Mouse (Mus musculus) forebrain, embryonic 15.5 days (tissue): ENCODE data around the gene Zranb1. TPM values are rescaled to one million over a fixed set of nuclear protein-coding genes. Genes with fewer than 3 reads are reported as not detected.

Experiments used
- ATAC-seq: fragments of 200-750 bp; cut with Nextera tagmentation; replicated peaks from 2 replicates; pipeline ENCODE4 v1.8.0; 2017; ENCODE audit warnings: mild to moderate bottlenecking, moderate TSS enrichment, moderate library complexity
- H3K27ac ChIP-seq: fragments of 300-500 bp; sonication (generic); replicated peaks from 2 replicates; pipeline ENCODE4 v1.5.1; 2015; ENCODE audit warnings: mild to moderate bottlenecking, inconsistent platforms
- H3K27me3 ChIP-seq: fragments of 300-500 bp; sonication (generic); 2 replicates; pipeline ENCODE4 v1.6.1; 2015; ENCODE audit warnings: inconsistent platforms
- H3K36me3 ChIP-seq: fragments of 300-500 bp; sonication (generic); 2 replicates; pipeline ENCODE4 v1.6.1; 2015; ENCODE audit warnings: mild to moderate bottlenecking, inconsistent platforms
- H3K4me1 ChIP-seq: fragments of 300-500 bp; sonication (generic); 2 replicates; pipeline ENCODE4 v1.6.1; 2015; ENCODE audit warnings: inconsistent platforms
- H3K4me2 ChIP-seq: fragments of 300-500 bp; sonication (generic); replicated peaks from 2 replicates; pipeline ENCODE4 v1.6.1; 2015; ENCODE audit warnings: mild to moderate bottlenecking, inconsistent platforms
- H3K4me3 ChIP-seq: fragments of 300-500 bp; sonication (generic); 2 replicates; pipeline ENCODE4 v1.5.1; 2015; ENCODE audit warnings: mild to moderate bottlenecking, inconsistent platforms
- H3K9ac ChIP-seq: fragments of 300-500 bp; sonication (generic); replicated peaks from 2 replicates; pipeline ENCODE4 v1.6.1; 2015; ENCODE audit warnings: mild to moderate bottlenecking, inconsistent platforms
- H3K9me3 ChIP-seq: fragments of 300-500 bp; sonication (generic); 2 replicates; pipeline ENCODE4 v1.6.1; 2016; ENCODE audit warnings: inconsistent platforms
- WGBS: fragments of 180-500 bp; shearing (Covaris S2); methylation state at CpG from one replicate; pipeline ENCODE4 v1.1.7; 2015; ENCODE audit warnings: mixed read lengths; 5-methylcytosine and 5-hydroxymethylcytosine counted together
- polyA plus RNA-seq: library from polyadenylated mRNA; unstranded; fragments of >200 nt; fragmentation: Nextera tagmentation; extraction: Ambion mirVana; gene quantifications from 2 replicates; pipeline ENCODE4 v1.2.1, GENCODE M21; 2015

Zranb1 gene
- polyA plus RNA-seq, 1 experiment from 2014 or later: 25.5 TPM

- 96% methylated on average over 4 of the region's 4 CpGs for WGBS
- Histone ChIP-seq H3K4me3 (no peak overlapping the region), H3K4me2 (no peak overlapping the region), H3K27ac (no peak overlapping the region), H3K4me1 (peaks cover 18% of the 10 kb centered on the region), H3K27me3 (no peaks in the 10 kb centered on the region), H3K36me3 (no peaks in the 10 kb centered on the region), H3K9me3 (no peaks in the 10 kb centered on the region), H3K9ac (no peak overlapping the region)
- ATAC-seq: no peak
These were observed 97.0 kb downstream of the Zranb1 start for GRCm38 (mm10) chr7:133027930-133028329.

DNA sequence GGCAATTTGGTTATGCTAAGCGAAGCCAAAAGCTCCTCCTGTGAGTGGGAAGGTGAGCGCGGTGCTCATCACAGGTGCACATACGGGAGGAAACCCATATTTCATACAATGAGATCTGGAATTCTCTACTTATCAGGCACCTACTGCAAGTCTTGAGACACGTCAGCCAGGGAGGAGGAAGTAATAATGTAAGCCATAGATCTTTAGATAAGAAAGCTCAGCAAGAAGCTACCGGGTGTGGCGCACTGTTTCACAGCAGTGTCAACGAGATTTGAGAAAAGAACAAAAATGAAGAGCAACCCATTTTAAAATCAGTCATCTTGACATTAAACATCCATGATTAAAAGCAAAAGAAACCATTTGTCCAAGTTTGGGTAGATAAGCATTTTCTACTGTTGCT lies 98.1 kb downstream of the Zranb1 start:
- H3K4me1 ChIP-seq: peaks cover 29% of the 10 kb centered on the region
- no peak overlapping the region for H3K9ac ChIP-seq
- H3K9me3 ChIP-seq: no peaks in the 10 kb centered on the region
- no peaks in the 10 kb centered on the region for H3K27me3 ChIP-seq
- H3K4me2 ChIP-seq: no peak overlapping the region
- ATAC-seq: no peak
- WGBS: 92% methylated on average over 8 of the region's 8 CpGs
- no peak overlapping the region for H3K4me3 ChIP-seq
- no peak overlapping the region for H3K27ac ChIP-seq
- H3K36me3 ChIP-seq: no peaks in the 10 kb centered on the region

DNA sequence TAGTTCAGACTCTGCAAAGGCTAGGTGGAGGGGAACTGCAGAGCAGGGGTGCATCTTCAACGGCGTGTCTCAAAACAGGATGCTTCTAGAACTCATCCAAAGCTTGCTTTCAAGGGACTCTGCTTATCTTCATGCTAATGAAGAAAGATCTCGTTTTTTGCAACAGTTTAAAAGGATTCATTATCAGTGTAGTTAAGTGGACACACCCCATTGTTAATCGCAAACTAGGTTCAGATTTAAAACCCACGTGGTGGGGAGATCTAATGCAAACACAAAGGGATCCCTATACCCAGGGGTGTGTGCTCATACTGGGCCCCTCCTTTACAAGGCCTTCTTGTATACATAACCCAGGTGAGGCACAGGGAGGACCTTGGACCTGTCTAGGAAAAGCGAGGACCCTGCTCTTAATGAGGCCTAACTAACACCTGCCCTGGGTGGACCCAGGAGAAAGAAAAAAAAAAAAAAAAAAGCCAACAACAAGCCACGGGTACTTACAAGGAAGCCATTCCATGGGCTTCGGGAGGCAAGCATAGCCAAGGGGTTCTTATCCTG lies 98.6 kb downstream of the Zranb1 start:
- Histone ChIP-seq H3K27ac (no peak overlapping the region), H3K4me1 (peaks cover 30% of the 10 kb centered on the region), H3K4me3 (no peak overlapping the region), H3K9ac (no peak overlapping the region), H3K36me3 (no peaks in the 10 kb centered on the region), H3K27me3 (no peaks in the 10 kb centered on the region), H3K4me2 (no peak overlapping the region), H3K9me3 (no peaks in the 10 kb centered on the region)
- 71% methylated on average over 8 of the region's 8 CpGs for WGBS
- no peak for ATAC-seq

GRCm38 (mm10) chr7:133032589-133033203 lies 101.8 kb downstream of the Zranb1 start:
- Histone ChIP-seq H3K27me3 (no peaks in the 10 kb centered on the region), H3K4me1 (peaks cover 21% of the 10 kb centered on the region), H3K27ac (peak overlapping the region; percentile 28; the same call in 1 of the 2 replicates), H3K4me2 (no peak overlapping the region), H3K36me3 (no peaks in the 10 kb centered on the region), H3K9me3 (no peaks in the 10 kb centered on the region), H3K9ac (no peak overlapping the region), H3K4me3 (no peak overlapping the region)
- 38% methylated on average over 9 of the region's 9 CpGs for WGBS
- peak; percentile 61 for ATAC-seq

DNA sequence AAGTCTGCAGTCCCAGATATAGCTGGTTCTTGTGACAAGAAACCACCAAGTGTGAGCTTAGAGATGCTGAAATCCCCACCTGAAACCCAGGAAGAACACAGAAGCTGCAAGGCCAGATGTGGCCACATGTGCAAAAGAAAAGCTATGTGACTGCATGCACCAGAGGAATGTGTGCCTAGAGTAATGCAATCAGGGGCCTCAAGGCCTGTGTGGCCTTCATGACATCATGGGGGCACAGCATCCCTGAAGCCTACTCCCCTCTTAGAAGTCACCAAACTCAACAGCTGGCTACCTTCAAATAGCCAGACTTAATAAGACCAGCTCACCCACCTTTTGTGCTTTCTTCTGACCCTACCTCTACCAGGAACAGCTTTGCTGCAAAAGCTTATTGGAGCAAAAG lies 105.0 kb downstream of the Zranb1 start:
- Histone ChIP-seq H3K9ac (no peak overlapping the region), H3K4me1 (peaks cover 16% of the 10 kb centered on the region), H3K27ac (no peak overlapping the region), H3K9me3 (no peaks in the 10 kb centered on the region), H3K4me3 (no peak overlapping the region), H3K36me3 (no peaks in the 10 kb centered on the region), H3K4me2 (no peak overlapping the region), H3K27me3 (no peaks in the 10 kb centered on the region)
- ATAC-seq: no peak

Other genes starting within 250 kb of the Zranb1 start
- gene Fam53b, start 117.3 kb upstream of the Zranb1 start, polyA plus RNA-seq: 27.8 and 34.8 TPM in 2 replicates
- gene Eef1akmt2, start 78.5 kb upstream of the Zranb1 start, polyA plus RNA-seq: 102 and 108 TPM in 2 replicates
- gene Abraxas2, start 71.9 kb upstream of the Zranb1 start, polyA plus RNA-seq: 40.0 and 42.6 TPM in 2 replicates
- 43.5 and 48.1 TPM in 2 replicates for gene Fgfr2, start 192.2 kb downstream of the Zranb1 start, polyA plus RNA-seq
- 80.3 and 87.4 TPM in 2 replicates for gene Ctbp2, start 193.2 kb downstream of the Zranb1 start, polyA plus RNA-seq